Mouse (Mus musculus) heart, embryonic 16.5 days (tissue): Measurements from ENCODE around the gene Arl4c. TPM values are rescaled to one million over a fixed set of nuclear protein-coding genes. Genes with fewer than 3 reads are reported as not detected.

Source experiments
- ATAC-seq: fragments of 200-750 bp; cut with Nextera tagmentation; replicated peaks from 2 replicates; pipeline ENCODE4 v1.8.0; 2017; ENCODE audit warnings: moderate number of reproducible peaks; ENCODE audit not compliant: insufficient read depth, low FRiP score; ENCODE audit errors: extremely low read depth
- H3K27ac ChIP-seq: fragments of 300-500 bp; sonication (generic); 2 replicates; pipeline ENCODE4 v1.5.1; 2014; ENCODE audit warnings: mild to moderate bottlenecking, low read length, control low read depth, moderate library complexity
- H3K27me3 ChIP-seq: fragments of 300-500 bp; sonication (generic); 2 replicates; pipeline ENCODE4 v1.6.1; 2014; ENCODE audit warnings: low read length, mixed read lengths; ENCODE audit not compliant: control insufficient read depth, insufficient read depth
- H3K36me3 ChIP-seq: fragments of 300-500 bp; sonication (generic); 2 replicates; pipeline ENCODE4 v1.6.1; 2014; ENCODE audit not compliant: control insufficient read depth, insufficient read depth
- H3K4me1 ChIP-seq: fragments of 300-500 bp; sonication (generic); 2 replicates; pipeline ENCODE4 v1.6.1; 2014; ENCODE audit warnings: low read length, mixed read lengths; ENCODE audit not compliant: control insufficient read depth, insufficient read depth
- H3K4me2 ChIP-seq: fragments of 300-500 bp; sonication (generic); 2 replicates; pipeline ENCODE4 v1.6.1; 2014; ENCODE audit warnings: low read depth, mild to moderate bottlenecking, control low read depth, low read length
- H3K4me3 ChIP-seq: fragments of 300-500 bp; sonication (generic); 2 replicates; pipeline ENCODE4 v1.5.1; 2014; ENCODE audit warnings: mild to moderate bottlenecking, control low read depth, low read length
- H3K9ac ChIP-seq: fragments of 300-500 bp; sonication (generic); 2 replicates; pipeline ENCODE4 v1.6.1; 2014; ENCODE audit warnings: low read length, control low read depth
- H3K9me3 ChIP-seq: fragments of 300-500 bp; sonication (generic); replicated peaks from 2 replicates; pipeline ENCODE4 v1.6.1; 2016; ENCODE audit warnings: low read length; ENCODE audit not compliant: control insufficient read depth
- WGBS: fragments of 180-500 bp; shearing (Covaris S2); extraction: QIAGEN DNeasy Blood & Tissue Kit; methylation state at CpG from one replicate; pipeline ENCODE4 v1.1.7; 2014; 5-methylcytosine and 5-hydroxymethylcytosine counted together
- polyA plus RNA-seq: library from polyadenylated mRNA; unstranded; fragments of >200 nt; fragmentation: Nextera tagmentation; extraction: Ambion mirVana; gene quantifications from 2 replicates; pipeline ENCODE4 v1.2.1, GENCODE M21; 2015

The Arl4c gene
- polyA plus RNA-seq, 1 experiment from 2014 or later: 7.7 TPM

DNA sequence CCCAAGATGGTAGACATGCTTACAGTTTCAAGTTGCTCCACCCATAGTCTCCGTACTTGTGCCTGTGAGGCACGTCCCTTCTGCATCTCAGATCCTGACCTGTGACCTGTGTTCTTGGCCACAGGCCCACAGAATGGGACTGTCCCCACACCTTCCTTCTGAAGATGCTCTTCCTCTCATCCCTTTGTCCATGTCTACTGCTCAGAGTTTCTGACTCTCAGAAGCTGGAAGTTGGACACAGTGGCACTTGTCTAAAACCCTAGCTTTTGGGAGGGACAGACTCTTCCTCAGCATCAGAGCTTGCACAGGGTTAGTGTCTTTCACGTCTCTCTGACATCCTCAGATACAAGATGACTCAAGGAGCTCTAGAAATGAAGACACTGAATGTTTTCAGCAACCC is 6.2 kb upstream of the Arl4c start:
- peaks cover 3% of the 10 kb centered on the region; the same call in 1 of the 2 replicates for H3K27me3 ChIP-seq
- 64% methylated on average over 3 of the region's 3 CpGs for WGBS
- ATAC-seq: no peak

DNA sequence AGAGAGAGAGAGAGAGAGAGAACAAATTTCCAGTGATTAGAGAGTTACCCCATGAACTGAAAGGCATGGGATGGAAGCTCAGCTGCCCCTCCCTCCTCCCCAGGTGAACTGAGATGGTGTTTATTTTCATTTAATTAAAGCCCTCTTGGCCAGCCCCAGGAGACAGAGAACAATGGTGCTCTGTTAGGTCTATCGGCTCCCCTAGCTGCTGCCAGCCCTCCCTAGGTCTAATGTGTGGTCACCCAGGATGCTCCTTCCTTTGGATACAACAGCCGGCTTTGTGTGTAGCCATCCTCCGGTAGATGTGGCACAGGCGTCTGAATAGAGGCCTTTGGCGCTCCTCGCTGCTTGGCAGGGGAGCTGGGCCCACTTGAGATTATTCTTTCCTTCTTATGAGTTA is 5.5 kb upstream of the Arl4c start:
- Histone ChIP-seq H3K4me1 (peaks cover 4% of the 10 kb centered on the region; the same call in 1 of the 2 replicates), H3K27me3 (peaks cover 3% of the 10 kb centered on the region; the same call in 1 of the 2 replicates), H3K9ac (no peak overlapping the region), H3K4me2 (no peak overlapping the region), H3K27ac (no peak overlapping the region), H3K36me3 (no peaks in the 10 kb centered on the region), H3K4me3 (no peak overlapping the region), H3K9me3 (no peaks in the 10 kb centered on the region)
- 48% methylated on average over 6 of the region's 6 CpGs for WGBS
- no peak for ATAC-seq

More for the DNA sequence above, 6.2 kb upstream of the Arl4c start:
- Histone ChIP-seq H3K9ac (no peak overlapping the region), H3K4me2 (no peak overlapping the region), H3K27ac (no peak overlapping the region), H3K36me3 (no peaks in the 10 kb centered on the region), H3K4me3 (no peak overlapping the region), H3K4me1 (peaks cover 4% of the 10 kb centered on the region; the same call in 1 of the 2 replicates), H3K9me3 (no peaks in the 10 kb centered on the region)

DNA sequence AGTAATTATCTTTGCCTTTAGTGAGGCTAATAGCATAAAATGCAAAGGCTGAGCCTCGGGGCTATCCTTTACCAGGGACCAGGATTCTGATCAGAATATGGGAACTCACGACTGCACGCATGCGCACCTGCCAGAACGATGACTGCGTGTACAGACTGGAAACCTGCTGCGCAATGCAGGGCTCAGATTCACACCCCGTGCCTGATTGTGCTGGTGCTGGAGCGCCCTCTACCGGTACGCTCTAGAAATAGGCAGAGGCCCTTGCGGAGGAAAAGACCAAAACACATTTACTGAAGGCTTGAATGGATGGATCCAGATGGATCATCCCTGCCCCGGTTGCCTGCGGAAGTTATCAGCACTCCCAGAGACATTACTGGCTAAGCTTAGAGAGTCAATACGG is 3.8 kb upstream of the Arl4c start:
- H3K4me3 ChIP-seq: no peak overlapping the region
- H3K36me3 ChIP-seq: no peaks in the 10 kb centered on the region
- peak overlapping the region; percentile 35; the same call in 1 of the 2 replicates for H3K4me2 ChIP-seq
- H3K9ac ChIP-seq: no peak overlapping the region
- H3K9me3 ChIP-seq: no peaks in the 10 kb centered on the region
- 0 out of 2 replicates have a peak, but pooled peaks have one; percentile 12 for ATAC-seq
- H3K27ac ChIP-seq: no peak overlapping the region
- peaks cover 3% of the 10 kb centered on the region; the same call in 1 of the 2 replicates for H3K27me3 ChIP-seq
- peaks cover 4% of the 10 kb centered on the region; the same call in 1 of the 2 replicates for H3K4me1 ChIP-seq
- under 1% methylated on average over 15 of the region's 15 CpGs for WGBS

DNA sequence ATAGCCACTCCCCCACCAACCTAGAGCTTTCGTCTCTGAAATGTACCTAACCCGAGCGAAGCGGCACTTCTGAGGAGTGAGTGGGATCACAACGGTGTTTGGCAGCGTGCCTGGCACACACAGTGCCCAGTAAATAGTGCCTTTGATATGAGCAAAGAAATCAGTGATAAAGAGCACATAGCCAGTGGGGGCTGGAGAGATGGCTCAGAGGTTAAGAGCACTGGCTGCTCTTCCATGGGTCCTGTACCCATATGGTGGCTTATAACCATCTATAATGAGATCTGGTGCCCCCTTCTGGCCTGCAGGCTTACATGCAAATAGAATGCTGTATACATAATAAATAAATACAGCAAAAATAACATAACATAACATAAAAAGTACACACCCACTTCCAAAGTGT is 3.0 kb upstream of the Arl4c start:
- Histone ChIP-seq H3K4me3 (no peak overlapping the region), H3K4me2 (no peak overlapping the region), H3K27me3 (peaks cover 3% of the 10 kb centered on the region; the same call in 1 of the 2 replicates), H3K9me3 (no peaks in the 10 kb centered on the region), H3K4me1 (peaks cover 4% of the 10 kb centered on the region; the same call in 1 of the 2 replicates), H3K27ac (no peak overlapping the region), H3K9ac (no peak overlapping the region), H3K36me3 (no peaks in the 10 kb centered on the region)
- WGBS: 46% methylated on average over 6 of the region's 6 CpGs
- no peak for ATAC-seq

DNA sequence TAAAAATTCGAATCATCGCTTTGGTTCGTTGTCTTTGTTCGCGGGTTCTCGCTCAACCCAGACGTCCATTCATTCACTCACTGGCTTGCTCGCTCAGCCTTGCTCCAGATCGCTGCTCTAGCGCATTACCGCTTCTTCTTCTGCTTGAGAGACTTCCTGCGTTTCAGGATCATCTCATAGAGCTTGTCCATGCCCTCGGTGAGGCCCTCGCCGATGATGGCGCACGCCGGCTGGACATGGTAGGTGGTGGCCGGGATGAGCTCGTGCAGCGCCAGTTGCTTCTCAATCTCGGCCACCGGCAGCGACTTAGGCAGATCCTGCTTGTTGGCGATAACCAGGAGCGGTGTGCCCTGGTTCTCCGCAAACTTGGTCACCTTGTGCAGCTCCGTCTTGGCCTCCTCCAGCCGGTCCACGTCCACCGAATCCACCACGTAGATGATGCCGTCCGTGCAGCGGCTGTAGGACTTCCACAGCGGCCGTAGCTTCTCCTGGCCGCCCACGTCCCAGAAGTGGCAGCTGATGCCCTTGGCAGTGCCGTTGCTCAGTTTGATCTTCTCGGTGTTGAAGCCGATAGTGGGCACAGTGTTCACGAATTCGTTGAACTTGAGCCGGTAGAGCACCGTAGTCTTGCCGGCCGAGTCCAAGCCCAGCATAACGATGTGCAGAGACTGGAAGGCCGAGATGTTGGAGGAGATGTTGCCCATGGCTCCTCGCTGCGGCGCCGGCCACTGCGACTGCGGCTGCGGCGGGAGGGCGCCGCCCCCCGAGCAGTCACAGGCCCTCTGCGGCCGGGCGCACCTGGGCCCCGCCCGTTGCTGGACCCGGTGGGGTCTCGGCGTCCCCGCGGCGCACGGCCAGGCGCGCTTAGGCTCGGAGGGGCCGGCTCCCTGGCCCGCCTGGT is 810 bp downstream of the Arl4c start:
- peak overlapping the region; percentile 87 for H3K4me2 ChIP-seq
- WGBS: under 1% methylated on average over 78 of the region's 78 CpGs
- peak overlapping the region; percentile 89 for H3K27ac ChIP-seq
- H3K4me1 ChIP-seq: peaks cover 7% of the 10 kb centered on the region
- ATAC-seq: peak; percentile 64
- peak overlapping the region; percentile 76 for H3K4me3 ChIP-seq
- H3K27me3 ChIP-seq: no peaks in the 10 kb centered on the region
- no peaks in the 10 kb centered on the region for H3K36me3 ChIP-seq
- H3K9ac ChIP-seq: peak overlapping the region; percentile 90
- H3K9me3 ChIP-seq: no peaks in the 10 kb centered on the region

DNA sequence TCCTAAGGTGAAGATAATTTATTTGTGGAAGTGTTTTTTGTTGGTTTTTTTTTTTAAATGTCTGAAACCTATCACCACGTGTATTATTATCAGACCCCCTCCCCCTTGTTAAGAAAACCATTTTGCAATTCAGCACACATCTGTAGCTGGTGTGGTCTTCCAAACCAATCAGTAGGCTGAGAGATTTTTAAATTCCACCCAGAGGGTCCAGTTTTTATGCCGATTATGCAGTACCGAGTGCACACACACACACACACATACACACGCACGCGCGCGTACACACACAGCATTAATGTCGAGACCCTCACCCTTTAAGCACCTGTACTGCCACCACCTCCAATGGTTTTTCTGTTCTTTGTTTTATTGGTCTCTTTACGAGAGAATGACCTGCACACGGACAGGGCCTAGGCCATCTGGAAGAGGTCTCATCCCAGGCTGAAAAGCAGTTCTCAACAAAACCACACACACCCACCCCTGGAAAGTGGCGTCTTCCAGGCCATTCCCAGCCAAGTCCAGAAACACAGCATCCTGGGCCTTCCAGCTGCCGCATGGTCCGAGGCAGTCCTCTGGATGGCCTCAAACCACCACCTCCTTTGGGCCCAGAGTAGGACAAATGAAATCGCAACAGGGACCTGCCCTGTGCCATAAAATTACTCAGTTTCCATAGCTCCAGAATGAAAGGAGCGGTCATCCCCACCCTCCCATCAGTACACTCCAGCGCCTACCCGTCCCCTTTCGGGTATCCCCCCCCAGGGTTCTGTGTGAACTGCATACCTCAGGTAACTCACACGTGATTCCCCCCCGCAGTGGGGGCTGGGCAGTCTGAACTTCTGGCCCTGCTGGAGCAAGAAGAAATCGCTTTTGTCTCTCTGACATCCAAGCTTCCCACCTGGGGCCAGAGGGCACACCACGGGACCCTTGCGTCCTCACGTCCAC is 1.9 kb downstream of the Arl4c start:
- Histone ChIP-seq H3K36me3 (no peaks in the 10 kb centered on the region), H3K4me2 (peak overlapping the region; percentile 87), H3K4me3 (peak overlapping the region; percentile 76), H3K27ac (peak overlapping the region; percentile 89), H3K27me3 (no peaks in the 10 kb centered on the region), H3K4me1 (peaks cover 5% of the 10 kb centered on the region), H3K9ac (peak overlapping the region; percentile 90), H3K9me3 (no peaks in the 10 kb centered on the region)
- WGBS: 12% methylated on average over 25 of the region's 25 CpGs
- ATAC-seq: no peak

DNA sequence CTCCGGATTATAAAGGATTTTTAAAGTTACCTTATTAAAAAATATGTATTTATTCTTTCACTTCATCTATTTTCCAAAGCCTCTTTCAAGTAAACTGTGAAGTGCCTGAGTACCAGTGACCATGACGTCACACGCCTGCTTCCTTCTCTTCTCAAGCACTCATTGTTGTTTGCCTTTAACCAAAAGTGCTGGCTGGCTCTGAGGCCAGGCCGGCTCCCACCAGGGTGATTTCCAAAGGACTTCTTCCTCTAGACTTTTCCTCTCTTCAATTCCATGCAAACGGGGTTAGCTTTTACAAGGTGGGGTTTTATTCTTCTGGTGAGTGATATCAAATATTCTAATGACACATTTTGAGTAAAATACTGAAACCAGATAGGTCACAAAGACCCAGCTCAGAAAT is 2.6 kb downstream of the Arl4c start:
- peak overlapping the region; percentile 87 for H3K4me2 ChIP-seq
- WGBS: 20% methylated on average over 5 of the region's 5 CpGs
- peak overlapping the region; percentile 90 for H3K9ac ChIP-seq
- H3K36me3 ChIP-seq: no peaks in the 10 kb centered on the region
- H3K4me1 ChIP-seq: peaks cover 2% of the 10 kb centered on the region
- no peaks in the 10 kb centered on the region for H3K9me3 ChIP-seq
- no peak overlapping the region for H3K27ac ChIP-seq
- H3K4me3 ChIP-seq: peak overlapping the region; percentile 76
- no peaks in the 10 kb centered on the region for H3K27me3 ChIP-seq
- no peak for ATAC-seq

DNA sequence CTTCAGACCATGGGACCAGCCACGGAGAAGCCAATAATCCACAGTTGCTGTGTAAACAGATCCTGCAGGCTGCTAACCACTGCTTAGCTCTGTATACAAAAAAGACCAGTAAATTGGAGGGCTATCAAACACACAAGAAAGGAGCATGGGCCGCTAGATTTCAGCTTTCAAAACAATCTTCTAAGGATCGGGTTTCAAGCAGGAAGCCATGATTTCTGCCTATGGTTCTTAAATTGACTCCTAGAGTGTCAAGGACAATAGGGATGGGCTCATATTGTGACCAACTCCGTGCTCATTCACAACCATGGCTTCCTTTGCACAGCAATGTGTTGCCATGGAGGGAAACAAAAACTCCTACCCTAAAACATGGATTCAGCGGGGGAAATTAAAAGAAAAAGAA is 3.1 kb downstream of the Arl4c start:
- H3K9ac ChIP-seq: peak overlapping the region; percentile 42
- H3K4me1 ChIP-seq: peaks cover 2% of the 10 kb centered on the region
- H3K4me3 ChIP-seq: peak overlapping the region; percentile 76
- H3K27me3 ChIP-seq: no peaks in the 10 kb centered on the region
- no peak overlapping the region; the same call in 1 of the 2 replicates for H3K27ac ChIP-seq
- H3K9me3 ChIP-seq: no peaks in the 10 kb centered on the region
- H3K36me3 ChIP-seq: no peaks in the 10 kb centered on the region
- H3K4me2 ChIP-seq: peak overlapping the region; percentile 87
- ATAC-seq: no peak
- 38% methylated on average over 5 of the region's 5 CpGs for WGBS
